Mouse (Mus musculus): Measurements from ENCODE around the gene Lyve1.

Lyve1 gene

GRCm38 (mm10) chr7:110851541-110852203 lies 11.4 kb downstream of the Lyve1 start:
- DNase-seq, result no peak

GRCm38 (mm10) chr7:110848371-110848770 lies 14.7 kb downstream of the Lyve1 start:
- DNase-seq, result no peak

- no peak for DNase-seq
Measured at GRCm38 (mm10) chr7:110847321-110847720, 15.7 kb downstream of the Lyve1 start.

GRCm38 (mm10) chr7:110843916-110844874 lies 18.8 kb downstream of the Lyve1 start, which contains the start of gene Rnf141:
Gene Rnf141, minus strand, starts transcription at chr7:110844457.
- peak; percentile 94 for DNase-seq

GRCm38 (mm10) chr7:110840332-110840731 lies 22.7 kb downstream of the Lyve1 start:
- no peak for DNase-seq

- no peak for DNase-seq
Measured at GRCm38 (mm10) chr7:110834522-110834921, 28.5 kb downstream of the Lyve1 start.

- no peak for DNase-seq
Measured at GRCm38 (mm10) chr7:110834018-110834417, 29.0 kb downstream of the Lyve1 start.

GRCm38 (mm10) chr7:110833024-110833423 lies 30.0 kb downstream of the Lyve1 start:
- no peak for DNase-seq

- no peak for DNase-seq
Measured at GRCm38 (mm10) chr7:110823995-110824953, 38.8 kb downstream of the Lyve1 start.

- DNase-seq, result no peak
Measured at GRCm38 (mm10) chr7:110823593-110823992, 39.4 kb downstream of the Lyve1 start.

GRCm38 (mm10) chr7:110823076-110823475 lies 40.0 kb downstream of the Lyve1 start:
- DNase-seq, result no peak

- DNase-seq, result no peak
Measured at GRCm38 (mm10) chr7:110822055-110822454, 41.0 kb downstream of the Lyve1 start.

- peak; percentile 51 for DNase-seq
Measured at GRCm38 (mm10) chr7:110821653-110822052, 41.4 kb downstream of the Lyve1 start.

GRCm38 (mm10) chr7:110821068-110821467 lies 42.0 kb downstream of the Lyve1 start:
- DNase-seq, result no peak

GRCm38 (mm10) chr7:110818787-110819350 lies 44.2 kb downstream of the Lyve1 start:
- DNase-seq, result no peak

GRCm38 (mm10) chr7:110818206-110818605 lies 44.8 kb downstream of the Lyve1 start:
- DNase-seq, result peak; percentile 55

- DNase-seq, result peak; percentile 68
Measured at GRCm38 (mm10) chr7:110816037-110816436, 47.0 kb downstream of the Lyve1 start.

GRCm38 (mm10) chr7:110813983-110814382 lies 49.1 kb downstream of the Lyve1 start:
- no peak for DNase-seq

GRCm38 (mm10) chr7:110811529-110811928 lies 51.5 kb downstream of the Lyve1 start:
- no peak for DNase-seq

- DNase-seq, result no peak
Measured at GRCm38 (mm10) chr7:110810995-110811394, 52.0 kb downstream of the Lyve1 start.

GRCm38 (mm10) chr7:110809585-110810557 lies 53.2 kb downstream of the Lyve1 start:
- no peak for DNase-seq

All from lung, postnatal 14 days (tissue).